Mouse (Mus musculus) mesoderm, embryonic 11.5 days (tissue): ENCODE measurements around the gene Paqr4.
"Not testable (repeated sequence)": the region's sequence is repeated elsewhere in the genome, so short reads cannot be mapped to it uniquely, and the experiment has no call there.

Experiments used
- DNase-seq: peaks from one replicate; pipeline ENCODE4 v3.0.0-alpha.2; 2012; ENCODE audit warnings: low read depth, low spot score

Gene Paqr4

DNA sequence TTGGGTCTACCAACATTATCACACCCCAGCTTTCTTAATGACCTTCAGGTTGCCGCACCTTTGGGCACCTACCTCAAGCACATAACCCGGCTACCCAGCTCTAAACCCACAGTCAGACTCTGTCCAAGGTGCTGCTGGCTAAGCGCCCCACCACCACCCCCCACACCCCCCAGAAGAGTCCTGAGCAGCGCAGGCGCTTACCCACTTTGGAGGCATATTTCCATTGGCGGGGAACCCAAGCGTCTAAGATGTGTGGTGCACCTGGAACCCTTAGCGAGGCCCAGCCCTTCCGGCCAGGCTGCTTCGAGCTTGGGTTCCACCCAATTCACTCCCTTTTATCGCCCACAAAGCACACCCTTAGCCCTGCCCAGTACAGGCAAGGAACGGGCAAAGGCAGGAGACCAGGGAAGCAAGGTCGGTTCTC lies at the start of gene Paqr4:
Paqr4 (minus strand) TSS at position 270 of the 424 bp plus-strand sequence.
- DNase-seq = no peak

DNA sequence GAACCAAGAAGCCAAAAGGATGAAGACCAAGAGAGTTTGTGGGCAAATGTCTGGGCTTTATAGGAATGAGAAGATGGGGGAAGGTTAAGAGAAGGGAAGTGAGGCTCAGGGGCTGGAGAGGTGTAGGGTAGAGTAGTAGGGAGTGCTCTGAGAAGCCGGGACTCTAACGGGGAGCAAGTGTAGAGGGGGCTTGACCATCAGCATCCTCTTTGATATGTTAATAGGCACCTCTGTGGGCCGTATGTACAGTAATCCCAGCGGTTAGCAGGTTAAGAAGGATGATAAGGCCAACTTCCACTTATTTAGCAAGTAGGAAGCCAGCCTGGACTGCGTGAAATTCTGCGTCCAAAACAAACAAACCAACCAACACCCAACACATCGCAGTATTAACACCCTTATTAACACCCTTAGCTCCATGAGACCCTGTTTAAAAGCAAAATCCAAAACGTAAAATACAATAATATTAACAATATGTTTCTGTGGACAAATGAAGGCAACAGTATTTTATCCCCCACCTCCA lies 49.1 kb upstream of the Paqr4 start:
- no peak for DNase-seq

DNA sequence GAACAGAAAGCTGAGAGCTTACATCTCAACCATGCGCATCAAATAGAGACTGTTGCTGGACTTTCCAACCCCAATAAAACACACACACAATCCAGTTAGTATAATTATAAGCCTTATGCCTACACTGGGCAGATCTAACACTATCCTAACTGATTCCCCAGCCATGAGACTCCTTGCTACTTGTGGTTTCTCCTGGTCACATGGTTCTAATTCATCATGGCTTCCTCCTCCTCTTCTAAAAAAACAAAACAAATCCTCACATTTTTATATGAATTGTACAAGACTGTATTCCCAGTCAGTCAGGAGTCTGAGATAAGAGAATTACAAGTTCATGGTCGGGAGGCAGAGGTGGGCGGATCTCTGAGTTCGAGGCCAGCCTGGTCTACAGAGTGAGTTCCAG lies 48.3 kb upstream of the Paqr4 start:
- no peak for DNase-seq

DNA sequence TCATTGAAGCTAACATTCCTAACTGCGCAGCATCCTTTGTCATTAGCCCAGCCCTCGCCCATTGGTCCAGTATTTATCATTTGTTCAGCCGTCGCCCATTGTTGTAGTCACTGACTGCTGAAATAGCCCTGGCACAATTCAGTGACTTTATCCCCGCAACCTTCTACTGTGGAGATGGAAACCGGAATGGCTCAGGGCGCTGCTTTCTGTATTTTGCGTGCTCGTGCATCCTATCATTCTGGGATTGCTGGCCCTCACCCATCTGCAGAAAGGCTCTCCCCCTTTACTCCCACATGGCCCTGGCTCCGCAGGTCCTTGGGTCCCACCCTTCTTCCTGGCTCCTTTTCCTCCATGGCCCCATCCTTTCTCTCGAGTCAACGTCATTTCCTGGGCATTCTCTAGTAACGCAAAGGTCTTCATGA lies 45.9 kb upstream of the Paqr4 start:
- DNase-seq = peak; percentile 61

DNA sequence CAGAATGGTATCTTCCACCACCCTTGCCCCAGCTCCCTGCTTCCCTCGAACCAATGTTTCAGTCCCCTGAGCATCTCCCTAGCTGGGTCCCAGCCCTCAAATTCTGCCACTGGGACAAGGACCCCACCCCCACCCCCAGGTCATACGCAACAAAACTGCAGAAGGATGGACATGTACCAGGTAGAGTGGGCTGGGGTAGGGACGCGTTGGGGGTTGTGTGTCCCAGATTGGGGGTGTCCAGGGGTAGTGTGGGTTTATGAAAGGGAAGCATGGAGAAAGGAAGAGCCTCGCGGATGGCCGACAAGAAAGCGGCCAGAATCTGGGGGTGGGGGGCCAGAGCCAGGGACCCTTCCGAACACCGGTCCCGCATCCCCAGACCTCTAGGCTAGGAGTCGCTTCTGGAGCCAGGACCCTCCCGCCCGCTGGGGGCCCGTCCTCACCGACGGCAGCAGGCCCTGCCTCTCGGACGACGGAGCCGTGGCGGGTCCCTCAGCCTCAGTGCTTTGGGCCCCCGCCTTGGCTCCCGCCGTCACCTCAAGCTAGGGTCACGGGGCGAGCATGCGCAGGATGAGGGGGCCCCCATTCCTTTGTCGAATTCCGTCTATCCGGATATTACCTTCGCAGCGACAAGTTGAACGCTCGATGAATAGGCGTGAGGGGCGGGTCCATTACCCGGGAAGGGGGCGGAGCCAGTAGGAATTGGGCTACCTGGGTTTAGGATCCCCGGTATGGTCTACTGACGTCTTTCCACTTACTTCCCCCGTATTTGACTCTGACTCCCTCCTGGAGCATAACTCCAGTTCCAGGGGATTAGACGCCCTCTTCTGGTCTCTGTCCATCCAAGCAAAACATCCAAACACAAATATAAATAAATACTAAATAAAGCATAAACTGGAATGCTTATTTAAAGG lies 45.1 kb upstream of the Paqr4 start, which contains the start of gene Flywch2:
Flywch2 (minus strand) TSS at position 521 of the 911 bp plus-strand sequence.
- DNase-seq = peak; percentile 88

DNA sequence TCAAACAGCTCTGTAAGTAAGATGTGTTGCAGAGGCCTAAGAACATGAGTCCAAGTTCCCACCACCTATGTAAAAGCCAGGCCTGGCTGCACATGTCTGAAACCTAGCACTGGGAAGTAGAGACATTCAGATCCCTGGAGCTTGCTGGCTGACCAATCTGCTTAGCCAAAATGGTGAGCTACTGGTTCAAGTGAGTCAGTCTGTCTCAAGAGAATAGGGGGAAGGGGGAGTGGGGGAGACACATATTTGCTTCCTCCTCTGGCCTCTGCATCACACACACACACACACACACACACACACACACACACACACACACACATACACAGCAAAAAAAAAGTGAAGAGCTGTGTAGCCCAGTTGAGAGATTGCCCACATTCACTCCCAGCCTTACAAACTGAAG lies 42.7 kb upstream of the Paqr4 start:
- DNase-seq = no peak

DNA sequence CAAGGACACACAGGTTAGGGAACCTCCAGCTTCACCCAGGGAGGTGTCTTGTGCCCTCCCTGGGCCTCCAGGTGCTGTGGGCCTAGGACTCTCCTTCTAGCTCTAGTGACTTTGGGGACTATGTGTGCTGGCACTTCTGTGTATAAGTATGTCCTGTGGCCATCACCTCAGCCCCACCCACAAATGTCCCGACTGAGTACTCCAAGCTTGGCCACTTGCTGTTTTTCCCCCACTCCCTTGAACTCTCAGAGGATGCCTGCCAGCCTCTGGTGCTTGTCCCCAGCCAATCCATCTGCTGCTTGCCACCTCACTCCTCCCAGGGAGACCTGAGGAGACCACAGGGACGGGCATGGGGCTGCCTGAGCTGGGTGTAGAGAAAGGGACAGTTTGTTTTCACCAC lies 37.8 kb upstream of the Paqr4 start:
- DNase-seq = no peak

DNA sequence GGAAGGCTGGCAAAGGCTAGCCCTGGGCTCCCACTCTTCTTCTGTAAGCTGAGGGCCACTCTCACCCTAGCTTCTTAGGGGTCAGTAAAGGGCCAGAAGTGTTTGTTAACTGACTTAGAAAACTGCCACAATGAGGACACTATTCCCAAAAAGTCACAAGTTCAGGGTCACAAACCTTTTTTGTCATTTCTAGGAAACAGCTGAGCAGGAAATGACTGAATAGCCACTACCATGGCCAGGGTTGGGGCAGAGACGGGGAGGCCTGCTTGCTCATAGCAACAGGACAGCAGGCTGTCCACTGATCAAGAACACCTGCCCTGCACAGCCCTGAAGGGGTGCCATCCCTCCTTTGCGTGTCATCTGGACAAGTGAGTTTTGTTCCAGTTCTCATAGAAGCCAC lies 36.5 kb upstream of the Paqr4 start:
- DNase-seq = no peak

DNA sequence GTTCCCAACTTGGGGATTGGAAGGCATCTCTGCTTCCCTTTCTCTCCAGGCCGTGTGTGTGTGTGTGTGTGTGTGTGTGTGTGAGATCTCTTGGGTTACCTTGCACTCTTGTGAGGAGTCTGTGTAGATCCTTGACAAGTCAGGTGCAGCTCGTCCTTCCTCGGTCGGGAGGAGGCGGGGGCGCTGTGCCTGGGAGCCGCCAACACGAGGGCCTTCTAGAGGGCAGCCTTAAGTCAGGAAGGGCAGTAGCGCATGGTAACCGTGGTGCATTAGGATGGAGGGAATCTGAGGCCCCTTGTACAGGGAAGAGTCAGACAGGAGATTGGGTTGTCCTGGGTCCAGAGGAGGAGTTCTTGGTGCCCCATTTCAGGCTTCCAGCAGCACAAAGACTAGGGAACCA lies 35.5 kb upstream of the Paqr4 start:
- DNase-seq = no peak

DNA sequence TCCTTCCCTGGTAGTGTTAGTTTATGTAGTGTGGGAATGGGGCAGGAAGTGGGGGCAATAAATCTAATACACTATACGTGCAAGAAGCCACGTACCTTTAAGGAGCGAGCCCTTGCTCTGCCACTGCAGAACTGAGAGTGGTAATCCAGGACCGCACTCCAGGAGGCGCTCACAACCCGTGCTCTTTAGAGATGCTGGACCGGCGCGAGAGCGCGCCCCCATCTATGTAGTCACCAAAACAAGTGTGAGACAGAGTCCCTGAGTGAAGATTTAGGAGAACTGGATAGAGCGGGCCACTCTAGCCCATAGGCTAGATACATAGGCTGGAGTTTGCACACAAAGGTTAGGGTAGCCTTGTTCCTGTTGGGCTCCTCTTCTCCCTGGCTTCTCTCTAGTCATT lies 33.4 kb upstream of the Paqr4 start:
- peak; percentile 79 for DNase-seq

DNA sequence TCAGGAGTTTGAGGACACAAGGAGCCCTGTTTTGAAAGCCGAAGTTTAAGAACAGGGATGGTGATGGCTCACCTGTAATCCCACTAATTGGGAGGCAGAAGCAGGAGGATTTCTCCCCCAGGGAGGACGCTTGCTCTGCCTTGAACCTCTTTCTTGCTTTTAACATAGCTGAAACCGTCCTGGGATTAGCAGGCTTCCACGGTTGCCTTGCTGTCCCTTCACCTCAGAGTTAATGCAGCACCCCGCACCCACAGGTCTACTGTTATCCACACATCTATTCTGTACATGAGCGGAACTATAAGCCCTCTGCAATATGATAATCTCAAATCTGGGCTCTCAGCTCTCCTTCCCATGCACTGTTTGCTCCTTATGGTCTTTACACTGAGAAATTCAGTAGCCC lies 33.0 kb upstream of the Paqr4 start:
- no peak for DNase-seq

DNA sequence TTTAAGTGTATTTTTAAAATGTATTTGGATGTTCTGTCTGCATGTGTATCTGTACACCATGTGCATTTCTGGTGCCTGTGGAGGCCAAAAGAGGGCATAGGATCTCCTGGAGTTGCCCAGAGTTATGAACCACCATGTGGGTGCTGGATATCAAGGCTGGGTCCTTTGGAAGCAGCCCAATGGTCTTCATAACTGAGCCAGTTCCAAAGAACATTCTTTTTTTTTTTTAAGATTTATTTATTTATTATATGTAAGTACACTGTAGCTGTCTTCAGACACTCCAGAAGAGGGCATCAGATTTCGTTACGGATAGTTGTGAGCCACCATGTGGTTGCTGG lies 31.5 kb upstream of the Paqr4 start:
- DNase-seq = not testable (repeated sequence)

DNA sequence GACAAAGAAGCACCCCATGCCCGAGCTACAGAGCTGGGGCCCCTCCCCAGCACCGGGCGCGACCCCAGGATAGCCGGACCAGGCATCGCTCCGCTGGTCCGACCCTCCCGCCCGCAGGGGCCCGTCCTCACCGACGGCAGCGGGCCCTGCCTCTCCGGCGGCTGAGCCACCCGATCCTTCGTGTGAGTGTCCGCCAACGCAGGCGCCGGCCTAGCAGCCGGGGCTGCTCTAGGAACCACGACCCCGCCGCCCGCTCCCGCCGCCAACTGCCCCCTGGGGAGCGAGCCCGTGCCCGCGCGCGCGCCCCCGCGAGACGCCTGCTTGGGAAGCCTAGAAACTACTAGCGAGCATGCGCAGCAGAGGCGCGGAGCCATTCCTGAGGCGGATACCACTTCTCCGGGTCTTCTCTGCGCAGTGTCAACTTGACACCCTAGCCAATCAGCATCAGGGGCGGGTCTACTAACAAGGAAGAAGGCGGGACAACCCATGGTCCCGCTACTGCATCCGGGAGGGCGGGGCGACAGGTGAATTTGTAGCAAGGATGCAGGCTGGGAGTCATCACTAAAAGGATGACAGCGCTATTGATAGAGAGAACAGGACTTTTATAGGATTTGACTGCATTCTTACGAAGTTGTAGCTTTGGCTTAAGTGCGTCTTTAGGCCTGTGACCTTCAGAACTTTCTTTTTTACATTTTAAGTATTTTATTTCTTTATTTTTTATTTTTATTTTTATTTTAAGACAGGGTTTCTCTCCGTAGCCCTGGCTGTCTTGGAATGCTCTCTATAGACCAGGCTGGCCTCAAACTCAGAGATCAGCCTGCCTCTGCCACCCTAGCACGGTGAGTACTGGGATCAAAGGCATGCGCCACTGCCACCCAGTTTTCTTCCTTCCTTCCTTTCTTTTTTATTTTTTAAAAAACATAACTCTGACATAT lies 30.9 kb upstream of the Paqr4 start, which contains the start of gene Flywch1:
Flywch1 (minus strand) TSS at position 319 of the 935 bp plus-strand sequence.
- DNase-seq = peak; percentile 99

DNA sequence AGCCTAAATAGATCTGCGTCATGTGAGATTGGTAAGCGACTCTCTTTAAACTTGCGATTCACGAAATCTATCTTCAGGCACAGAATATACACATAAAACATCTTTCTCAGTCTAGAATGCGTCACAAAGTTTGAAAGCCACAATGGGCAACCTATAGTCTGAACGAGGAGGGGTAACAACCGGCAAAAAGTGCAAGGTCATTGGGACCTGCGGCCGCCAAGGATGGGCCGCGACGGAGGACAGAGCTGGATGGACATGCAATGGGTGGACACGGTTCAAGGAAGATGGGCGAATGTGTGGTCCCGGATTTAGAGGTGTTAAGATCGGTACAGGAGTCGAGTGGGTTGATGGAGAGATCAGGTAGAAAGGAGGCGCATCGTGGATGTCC lies 30.2 kb upstream of the Paqr4 start:
- DNase-seq = peak; percentile 44

DNA sequence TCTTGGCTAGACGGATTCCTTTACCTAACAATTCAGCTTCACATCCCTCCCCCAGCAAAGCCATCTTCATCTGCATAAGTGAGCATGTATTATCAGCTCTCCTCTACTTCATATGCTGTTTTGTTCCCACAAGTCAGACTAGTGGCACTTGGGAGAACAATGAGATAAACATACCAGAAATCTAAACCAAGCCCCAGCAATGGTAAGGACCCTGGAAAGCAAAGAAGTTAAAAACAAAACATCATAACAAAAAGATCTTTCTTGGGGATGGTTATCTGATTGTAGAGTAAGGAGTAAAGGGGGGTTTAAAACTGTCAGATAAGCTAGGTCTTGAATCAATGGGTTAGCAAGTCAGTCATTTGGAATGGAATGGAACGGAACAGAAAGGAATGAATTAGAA lies 29.8 kb upstream of the Paqr4 start:
- DNase-seq = no peak

DNA sequence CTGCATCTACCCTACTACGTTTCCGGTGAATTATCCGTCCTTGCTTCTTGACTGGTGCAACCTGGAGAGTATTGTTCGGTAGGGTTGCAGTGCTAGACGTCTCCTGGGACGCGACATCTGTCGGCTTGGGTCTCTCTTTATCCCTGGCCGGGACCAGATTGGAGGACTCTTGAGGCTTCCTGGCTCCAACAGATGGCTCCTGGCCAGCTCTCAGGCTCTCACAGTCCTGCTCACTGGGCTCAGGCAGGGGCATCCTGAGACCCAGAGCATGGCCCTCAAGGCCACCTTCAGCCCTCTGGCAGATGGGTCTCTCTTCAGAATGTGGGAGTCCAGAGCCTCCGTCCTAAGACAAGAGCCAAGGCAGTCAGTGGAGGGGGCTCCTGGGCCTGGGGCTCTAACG lies 22.3 kb upstream of the Paqr4 start:
- DNase-seq = no peak

DNA sequence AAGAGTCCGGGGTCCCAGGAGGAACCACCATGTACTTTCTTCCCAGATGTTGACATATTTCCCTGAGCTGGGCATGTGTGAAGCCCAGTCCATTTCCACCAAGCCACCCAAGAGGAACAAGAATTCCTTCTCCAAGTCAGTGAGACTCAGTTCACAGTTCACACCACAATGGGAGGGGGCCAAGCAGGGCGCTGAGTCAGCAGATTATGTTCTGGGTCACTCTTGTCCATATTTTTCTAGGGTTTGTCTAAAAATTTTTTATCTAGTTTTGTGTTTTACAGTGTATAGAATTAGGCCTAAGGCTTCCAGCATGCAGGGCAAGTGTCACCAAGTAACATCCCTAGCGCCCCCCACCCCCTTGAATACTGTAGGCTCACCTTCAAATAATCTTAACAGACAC lies 20.5 kb upstream of the Paqr4 start:
- no peak for DNase-seq

DNA sequence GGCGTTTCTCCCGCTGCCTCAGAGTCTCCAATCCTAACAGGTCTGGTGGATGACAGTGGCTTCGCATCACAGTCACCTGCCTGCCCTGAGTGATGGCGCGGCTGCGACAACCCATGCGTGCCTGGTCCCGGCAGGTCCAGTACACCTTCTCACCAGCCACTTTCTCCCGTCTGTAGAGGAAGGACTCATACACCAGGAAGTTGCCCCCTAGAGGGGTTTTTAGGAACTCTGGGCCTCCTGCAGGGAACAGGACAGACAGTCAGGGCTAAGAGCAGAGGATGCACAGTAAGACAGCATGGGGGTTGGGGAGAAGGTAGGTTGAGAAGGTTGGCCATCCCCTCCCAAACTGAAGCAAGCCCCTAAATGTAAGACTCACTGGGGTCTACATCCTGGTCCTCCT lies 19.6 kb upstream of the Paqr4 start:
- DNase-seq = no peak

DNA sequence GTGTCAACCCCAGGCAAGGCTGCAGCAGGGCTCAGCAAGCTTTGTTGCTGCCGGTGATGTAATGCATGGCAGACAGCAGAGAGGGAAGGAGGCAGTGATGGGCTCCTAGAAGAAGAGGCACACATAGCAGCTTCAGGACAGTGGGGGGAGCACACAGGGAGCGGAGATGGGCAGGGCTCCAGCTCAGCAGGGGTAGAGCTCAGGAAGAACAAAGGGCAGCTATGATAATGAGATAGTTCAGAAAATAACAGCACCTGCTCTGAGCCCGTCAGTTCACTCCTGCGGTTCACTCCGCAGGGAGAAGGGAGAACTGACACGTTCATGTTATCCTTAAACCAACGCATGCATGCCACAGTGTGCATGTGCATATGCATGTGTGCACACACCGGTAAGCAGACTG lies 18.1 kb upstream of the Paqr4 start:
- DNase-seq = no peak

DNA sequence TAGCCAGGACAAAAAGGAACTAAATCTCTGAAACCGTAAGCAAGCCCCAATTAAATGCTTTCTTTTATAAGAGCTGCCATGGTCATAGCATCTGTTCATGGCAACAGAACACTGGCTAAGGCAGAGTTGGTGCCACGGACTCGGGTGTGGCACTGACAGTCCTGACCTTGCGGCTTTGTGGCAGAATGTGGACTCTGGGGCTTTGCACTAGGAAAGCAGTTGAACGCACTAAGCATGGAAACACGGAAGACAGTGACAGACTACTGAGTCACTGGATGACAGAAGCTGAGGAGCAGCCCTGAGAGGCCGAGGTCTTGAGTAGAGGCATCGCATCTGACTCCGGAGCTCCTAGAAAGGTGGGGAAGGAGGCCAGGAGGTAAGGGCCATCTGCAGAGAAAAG lies 16.9 kb upstream of the Paqr4 start:
- no peak for DNase-seq

DNA sequence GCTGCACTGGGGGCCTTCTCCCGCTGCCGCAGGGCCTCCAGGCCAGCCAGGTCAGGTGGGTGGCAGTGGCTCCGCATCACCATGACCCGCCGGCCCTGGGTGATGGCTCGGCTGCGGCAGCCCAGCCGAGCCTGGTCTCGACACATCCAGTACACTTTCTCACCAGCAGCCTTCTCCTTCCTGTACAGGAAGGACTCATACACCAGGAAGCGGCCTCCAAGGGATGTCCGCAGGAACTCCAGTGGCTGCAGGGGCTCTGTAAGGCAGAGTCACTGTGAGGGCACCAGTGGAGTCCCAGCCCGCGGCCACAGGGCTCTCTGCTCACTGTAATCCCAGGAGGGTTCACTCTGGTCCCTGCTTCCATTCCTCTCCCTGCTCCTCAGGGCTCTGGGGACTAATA lies 15.0 kb upstream of the Paqr4 start:
- DNase-seq = no peak
